Mouse (Mus musculus): Measurements from ENCODE around the gene Slc1a6. TPM values are rescaled to one million over a fixed set of nuclear protein-coding genes. Genes with fewer than 3 reads are reported as not detected.

Gene Slc1a6
- polyA plus RNA-seq (2012; rRNA removed; ENCODE audit: low replicate concordance): not detected in 2 replicates

GRCm38 (mm10) chr10:78779981-78780651 lies at the start of gene Slc1a6:
Slc1a6 (plus strand) TSS chr10:78780496.

GRCm38 (mm10) chr10:78752452-78753191 lies 27.7 kb upstream of the Slc1a6 start, which contains the start of gene Ccdc105:
Ccdc105 (minus strand) TSS chr10:78753065.

GRCm38 (mm10) chr10:78852066-78852465 lies 71.8 kb downstream of the Slc1a6 start, which contains the start of gene Olfr1356:
Olfr1356 (minus strand) TSS chr10:78852166.

Other genes starting within 250 kb of the Slc1a6 start
- gene Ilvbl, start 206.2 kb upstream of the Slc1a6 start, polyA plus RNA-seq (2012; rRNA removed; ENCODE audit: low replicate concordance): 85.4 and 218 TPM in 2 replicates
- 7.9 and 8.8 TPM in 2 replicates for gene Syde1, start 188.5 kb upstream of the Slc1a6 start, polyA plus RNA-seq (2012; rRNA removed; ENCODE audit: low replicate concordance)
- not detected in 2 replicates for gene Olfr1357, start 162.4 kb upstream of the Slc1a6 start, polyA plus RNA-seq (2012; rRNA removed; ENCODE audit: low replicate concordance)
- gene Casp14, start 62.2 kb upstream of the Slc1a6 start, polyA plus RNA-seq (2012; rRNA removed; ENCODE audit: low replicate concordance): not detected in 2 replicates
- not detected in 2 replicates for gene Ccdc105, start 27.4 kb upstream of the Slc1a6 start, polyA plus RNA-seq (2012; rRNA removed; ENCODE audit: low replicate concordance)
- not detected in 2 replicates for gene Olfr1356, start 71.7 kb downstream of the Slc1a6 start, polyA plus RNA-seq (2012; rRNA removed; ENCODE audit: low replicate concordance)
- not detected in 2 replicates for gene Olfr1355, start 95.0 kb downstream of the Slc1a6 start, polyA plus RNA-seq (2012; rRNA removed; ENCODE audit: low replicate concordance)
- not detected in 2 replicates for gene Olfr1354, start 132.7 kb downstream of the Slc1a6 start, polyA plus RNA-seq (2012; rRNA removed; ENCODE audit: low replicate concordance)
- not detected in 2 replicates for gene Olfr8, start 170.1 kb downstream of the Slc1a6 start, polyA plus RNA-seq (2012; rRNA removed; ENCODE audit: low replicate concordance)
- not detected in 2 replicates for gene Olfr1353, start 182.8 kb downstream of the Slc1a6 start, polyA plus RNA-seq (2012; rRNA removed; ENCODE audit: low replicate concordance)
- not detected in 2 replicates for gene Olfr1352, start 200.6 kb downstream of the Slc1a6 start, polyA plus RNA-seq (2012; rRNA removed; ENCODE audit: low replicate concordance)
- not detected in 2 replicates for gene Olfr1351, start 232.0 kb downstream of the Slc1a6 start, polyA plus RNA-seq (2012; rRNA removed; ENCODE audit: low replicate concordance)
- not detected in 2 replicates for gene Olfr57, start 248.2 kb downstream of the Slc1a6 start, polyA plus RNA-seq (2012; rRNA removed; ENCODE audit: low replicate concordance)

Measured in duodenum, adult 2 months (tissue).